Mouse (Mus musculus) heart, postnatal 0 days (tissue): Measurements from ENCODE around the gene Pmf1. TPM values are rescaled to one million over a fixed set of nuclear protein-coding genes. Genes with fewer than 3 reads are reported as not detected.
A peak's percentile ranks its signal among the peaks of the same experiment; 100 is the strongest.

Experiments
- ATAC-seq: fragments of 200-750 bp; cut with Nextera tagmentation; 2 replicates; pipeline ENCODE4 v1.8.0; 2017; ENCODE audit warnings: low read depth, moderate number of reproducible peaks, moderate library complexity; ENCODE audit not compliant: insufficient read depth
- DNase-seq: peaks from one replicate; pipeline ENCODE4 v3.0.0-alpha.2; 2016; ENCODE audit warnings: low spot score
- H3K27ac ChIP-seq: fragments of 300-500 bp; sonication (generic); 2 replicates; pipeline ENCODE4 v1.5.1; 2014; ENCODE audit warnings: low read depth, mild to moderate bottlenecking
- H3K27me3 ChIP-seq: fragments of 300-500 bp; sonication (generic); 2 replicates; pipeline ENCODE4 v1.6.1; 2014; ENCODE audit warnings: low read length, mixed read lengths; ENCODE audit not compliant: control insufficient read depth, insufficient read depth
- H3K36me3 ChIP-seq: fragments of 300-500 bp; sonication (generic); replicated peaks from 2 replicates; pipeline ENCODE4 v1.6.1; 2014; ENCODE audit warnings: low read length, mixed read lengths; ENCODE audit not compliant: control insufficient read depth, insufficient read depth
- H3K4me1 ChIP-seq: fragments of 300-500 bp; sonication (generic); 2 replicates; pipeline ENCODE4 v1.6.1; 2014; ENCODE audit warnings: antibody characterized with exemption; ENCODE audit not compliant: control insufficient read depth, insufficient read depth
- H3K4me2 ChIP-seq: fragments of 300-500 bp; sonication (generic); 2 replicates; pipeline ENCODE4 v1.6.1; 2014; ENCODE audit warnings: low read depth, mild to moderate bottlenecking, low read length, moderate library complexity
- H3K4me3 ChIP-seq: fragments of 300-500 bp; sonication (generic); 2 replicates; pipeline ENCODE4 v1.5.1; 2014; ENCODE audit warnings: low read depth, low read length
- H3K9ac ChIP-seq: fragments of 300-500 bp; sonication (generic); replicated peaks from 2 replicates; pipeline ENCODE4 v1.6.1; 2014; ENCODE audit warnings: low read depth, low read length, mixed read lengths
- H3K9me3 ChIP-seq: fragments of 300-500 bp; sonication (generic); replicated peaks from 2 replicates; pipeline ENCODE4 v1.6.1; 2016; ENCODE audit warnings: low read length; ENCODE audit not compliant: control insufficient read depth
- CTCF ChIP-seq: IDR thresholded peaks from 2 replicates; pipeline ENCODE4 v1.5.1; 2016; ENCODE audit warnings: antibody characterized with exemption, control low read depth, low read depth
- EP300 ChIP-seq: IDR thresholded peaks from 2 replicates; pipeline ENCODE4 v1.6.1; 2016; ENCODE audit warnings: antibody characterized with exemption, low read depth
- WGBS: fragments of 180-500 bp; shearing (Covaris S2); extraction: QIAGEN DNeasy Blood & Tissue Kit; methylation state at CpG from one replicate; pipeline ENCODE4 v1.1.7; 2014; 5-methylcytosine and 5-hydroxymethylcytosine counted together
- microRNA-seq: library from miRNA; unstranded; fragments of <30 nt; microRNA quantifications from one replicate; pipeline ENCODE4, GENCODE M21; 2016
- polyA plus RNA-seq: library from polyadenylated mRNA; unstranded; fragments of >200 nt; fragmentation: Nextera tagmentation; extraction: Ambion mirVana; gene quantifications from 2 replicates; pipeline ENCODE4 v1.2.1, GENCODE M21; 2015
- total RNA-seq: library from RNA; depleted of rRNA; stranded (reverse); fragments of >200 nt; gene quantifications from 2 replicates; pipeline ENCODE4 v1.2.3, GENCODE M21; 2014; ENCODE audit warnings: low replicate concordance; rRNA removed

The Pmf1 gene
- total and polyA plus RNA-seq, 2 experiments from 2014 or later: 62.9 to 116 TPM

DNA sequence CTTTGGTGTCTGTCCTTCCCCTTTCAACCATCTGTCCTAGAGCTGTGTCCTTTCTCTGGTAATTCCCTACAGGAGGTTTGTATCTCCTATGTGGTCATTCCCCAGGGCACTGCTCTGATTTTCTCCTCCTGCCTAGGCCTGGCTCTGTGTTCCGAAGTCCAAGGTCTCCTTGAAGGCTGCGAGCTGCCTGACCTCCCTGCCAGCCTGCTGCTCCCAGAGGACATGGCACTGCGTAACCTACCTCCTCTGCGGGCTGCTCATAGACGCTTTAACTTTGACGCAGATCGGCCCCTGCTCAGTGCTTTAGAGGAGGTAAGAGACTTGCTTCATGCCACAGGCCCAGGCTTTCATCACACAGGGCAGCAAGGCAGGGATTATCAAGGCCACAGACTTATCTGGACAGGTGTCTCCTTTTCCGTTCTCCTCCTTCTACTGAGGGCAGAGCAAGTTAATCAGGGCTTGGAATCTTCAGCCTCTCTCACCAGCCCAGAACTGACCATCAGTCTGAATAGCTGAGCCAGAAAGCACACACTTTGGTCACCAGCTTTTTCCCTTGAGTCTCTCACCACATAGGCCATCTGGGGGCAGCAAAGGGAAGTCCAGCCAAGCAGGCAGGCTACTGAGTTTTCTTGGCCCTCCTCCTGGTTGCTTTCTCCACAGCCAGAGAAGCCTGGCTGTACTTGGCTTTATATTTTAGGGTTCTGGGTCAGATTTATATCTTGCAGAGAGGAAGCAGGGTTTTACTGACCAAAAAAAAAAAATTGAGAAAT, 55.5 kb downstream of the Pmf1 start:
- Histone ChIP-seq H3K4me3 (no peak overlapping the region), H3K9ac (no peak overlapping the region)

DNA sequence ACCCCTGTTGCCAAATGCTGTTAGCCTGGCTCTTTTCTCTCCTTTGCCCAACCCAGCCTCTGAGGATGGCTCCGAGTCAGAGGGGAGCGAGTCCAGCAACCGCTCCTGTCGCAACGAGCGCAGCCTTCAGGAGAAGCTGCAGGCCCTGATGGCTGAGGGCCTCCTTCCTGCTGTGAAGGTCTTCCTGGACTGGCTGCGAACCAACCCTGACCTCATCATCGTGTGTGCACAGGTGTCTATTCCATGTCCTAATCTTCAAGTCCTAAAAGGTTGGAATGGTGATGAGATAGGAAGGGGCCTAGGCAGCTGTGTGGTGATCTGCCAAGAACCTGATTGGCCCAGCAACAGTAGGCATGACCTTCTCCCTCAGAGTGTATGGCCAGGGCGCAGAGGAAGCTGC, 57.2 kb downstream of the Pmf1 start:
- Histone ChIP-seq H3K4me2 (no peak overlapping the region), H3K9me3 (no peaks in the 10 kb centered on the region), H3K9ac (no peak overlapping the region), H3K27me3 (no peaks in the 10 kb centered on the region), H3K4me1 (no peaks in the 10 kb centered on the region), H3K4me3 (no peak overlapping the region), H3K27ac (no peak overlapping the region), H3K36me3 (peaks cover 100% of the 10 kb centered on the region)
- ATAC-seq: no peak
- WGBS: 83% methylated on average over 9 of the region's 9 CpGs
- TF ChIP-seq EP300 (no peak), CTCF (no peak)
- no peak for DNase-seq

More for the DNA sequence above, 55.5 kb downstream of the Pmf1 start:
- 87% methylated on average over 8 of the region's 8 CpGs for WGBS
- DNase-seq (no peak), ATAC-seq (no peak)
- Histone ChIP-seq H3K27ac (no peak overlapping the region), H3K27me3 (no peaks in the 10 kb centered on the region), H3K9me3 (no peaks in the 10 kb centered on the region), H3K4me2 (no peak overlapping the region), H3K36me3 (peaks cover 100% of the 10 kb centered on the region), H3K4me1 (no peaks in the 10 kb centered on the region)
- TF ChIP-seq EP300 (no peak), CTCF (peak; percentile 12; the same call in 1 of the 2 replicates)

DNA sequence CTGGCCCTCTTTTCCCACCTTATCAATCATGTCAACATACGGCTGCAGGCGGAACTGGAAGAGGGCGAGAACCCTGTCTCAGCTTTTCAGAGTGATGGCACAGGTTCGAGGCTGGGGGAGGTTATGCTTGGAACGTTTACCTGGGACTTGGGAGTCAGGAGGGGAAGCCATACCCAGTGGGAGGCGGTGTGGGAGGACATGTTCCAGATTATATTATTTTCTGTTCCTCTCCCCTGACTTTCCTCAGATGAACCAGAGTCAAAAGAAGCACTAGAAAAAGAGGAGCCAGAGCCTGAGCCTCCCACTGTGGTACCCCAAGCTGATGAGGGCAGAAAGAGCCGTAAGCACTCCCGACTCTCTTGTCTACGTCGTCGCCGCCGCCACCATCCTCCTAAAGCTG, 59.4 kb downstream of the Pmf1 start:
- no peaks in the 10 kb centered on the region for H3K27me3 ChIP-seq

More for the DNA sequence above, 59.4 kb downstream of the Pmf1 start:
- Histone ChIP-seq H3K9me3 (no peaks in the 10 kb centered on the region), H3K4me1 (no peaks in the 10 kb centered on the region), H3K9ac (no peak overlapping the region), H3K4me3 (no peak overlapping the region), H3K4me2 (no peak overlapping the region), H3K36me3 (peaks cover 100% of the 10 kb centered on the region), H3K27ac (no peak overlapping the region)
- WGBS: 65% methylated on average over 13 of the region's 13 CpGs
- TF ChIP-seq CTCF: no peak
- TF ChIP-seq EP300: no peak
- ATAC-seq: no peak
- DNase-seq: no peak

Small RNAs within 50 kb of the gene (microRNA-seq; reads per million reads assigned to microRNA genes)
- not detected for gene Mir7011

Other genes with a start within 250 kb of the Pmf1 start
- 0.19 TPM in 1 of 2 replicates, not detected in the other for gene Rhbg, start 155.6 kb downstream of the Pmf1 start, total RNA-seq
- gene Rhbg, start 155.6 kb downstream of the Pmf1 start, polyA plus RNA-seq: not detected in 2 replicates
- not detected in 2 replicates for gene Gm38392, start 123.1 kb downstream of the Pmf1 start, total RNA-seq
- 0.16 TPM in 1 of 2 replicates, not detected in the other for gene Gm38392, start 123.1 kb downstream of the Pmf1 start, polyA plus RNA-seq
- 21.5 and 30.3 TPM in 2 replicates for gene Tsacc, start 113.3 kb downstream of the Pmf1 start, total RNA-seq
- gene Tsacc, start 113.3 kb downstream of the Pmf1 start, polyA plus RNA-seq: 14.3 and 16.7 TPM in 2 replicates
- 187 and 208 TPM in 2 replicates for gene Cct3, start 113.2 kb downstream of the Pmf1 start, total RNA-seq
- 254 and 256 TPM in 2 replicates for gene Cct3, start 113.2 kb downstream of the Pmf1 start, polyA plus RNA-seq
- gene Glmp, start 85.3 kb downstream of the Pmf1 start, total RNA-seq: 75.1 and 156 TPM in 2 replicates
- gene Glmp, start 85.3 kb downstream of the Pmf1 start, polyA plus RNA-seq: 129 and 143 TPM in 2 replicates
- gene Tmem79, start 74.2 kb downstream of the Pmf1 start, total RNA-seq: 0.27 and 3.7 TPM in 2 replicates
- 1.3 and 1.6 TPM in 2 replicates for gene Tmem79, start 74.2 kb downstream of the Pmf1 start, polyA plus RNA-seq
- 54.3 and 60.8 TPM in 2 replicates for gene Smg5, start 74.1 kb downstream of the Pmf1 start, total RNA-seq
- 25.1 TPM in 2 replicates for gene Smg5, start 74.1 kb downstream of the Pmf1 start, polyA plus RNA-seq
- not detected in 2 replicates for gene Paqr6, start 45.7 kb downstream of the Pmf1 start, total RNA-seq
- gene Paqr6, start 45.7 kb downstream of the Pmf1 start, polyA plus RNA-seq: 1.2 and 1.7 TPM in 2 replicates
- not detected in 2 replicates for gene Bglap3, start 37.6 kb downstream of the Pmf1 start, total RNA-seq
- gene Bglap3, start 37.6 kb downstream of the Pmf1 start, polyA plus RNA-seq: not detected in 2 replicates
- not detected in 2 replicates for gene Bglap2, start 31.6 kb downstream of the Pmf1 start, total RNA-seq
- not detected in 2 replicates for gene Bglap2, start 31.6 kb downstream of the Pmf1 start, polyA plus RNA-seq
- gene Bglap, start 25.9 kb downstream of the Pmf1 start, total RNA-seq: not detected in 2 replicates
- not detected in 2 replicates for gene Bglap, start 25.9 kb downstream of the Pmf1 start, polyA plus RNA-seq
- gene Slc25a44, start 14.8 kb upstream of the Pmf1 start, total RNA-seq: 17.2 and 25.4 TPM in 2 replicates
- 9.6 and 9.7 TPM in 2 replicates for gene Slc25a44, start 14.8 kb upstream of the Pmf1 start, polyA plus RNA-seq
- 2.0 and 2.1 TPM in 2 replicates for gene Sema4a, start 50.9 kb upstream of the Pmf1 start, total RNA-seq
- 0.93 and 1.0 TPM in 2 replicates for gene Sema4a, start 50.9 kb upstream of the Pmf1 start, polyA plus RNA-seq
- 156 and 210 TPM in 2 replicates for gene Lmna, start 99.6 kb upstream of the Pmf1 start, total RNA-seq
- gene Lmna, start 99.6 kb upstream of the Pmf1 start, polyA plus RNA-seq: 109 and 122 TPM in 2 replicates
- gene Mex3a, start 122.1 kb upstream of the Pmf1 start, total RNA-seq: 6.0 and 9.7 TPM in 2 replicates
- gene Mex3a, start 122.1 kb upstream of the Pmf1 start, polyA plus RNA-seq: 2.6 and 2.7 TPM in 2 replicates
- 0.39 and 2.5 TPM in 2 replicates for gene Rab25, start 138.0 kb upstream of the Pmf1 start, total RNA-seq
- 0.16 TPM in 1 of 2 replicates, not detected in the other for gene Rab25, start 138.0 kb upstream of the Pmf1 start, polyA plus RNA-seq
- gene Lamtor2, start 142.7 kb upstream of the Pmf1 start, total RNA-seq: 3.6 and 34.6 TPM in 2 replicates
- 131 and 136 TPM in 2 replicates for gene Lamtor2, start 142.7 kb upstream of the Pmf1 start, polyA plus RNA-seq
- 74.9 and 82.4 TPM in 2 replicates for gene Ubqln4, start 143.4 kb upstream of the Pmf1 start, total RNA-seq
- 18.3 and 19.0 TPM in 2 replicates for gene Ubqln4, start 143.4 kb upstream of the Pmf1 start, polyA plus RNA-seq
- gene Ssr2, start 165.5 kb upstream of the Pmf1 start, total RNA-seq: 246 and 286 TPM in 2 replicates
- 144 and 146 TPM in 2 replicates for gene Ssr2, start 165.5 kb upstream of the Pmf1 start, polyA plus RNA-seq
- 81.1 and 146 TPM in 2 replicates for gene Arhgef2, start 195.6 kb upstream of the Pmf1 start, total RNA-seq
- 52.2 and 56.1 TPM in 2 replicates for gene Arhgef2, start 195.6 kb upstream of the Pmf1 start, polyA plus RNA-seq
- not detected in 2 replicates for gene Rxfp4, start 242.8 kb upstream of the Pmf1 start, total RNA-seq
- not detected in 2 replicates for gene Rxfp4, start 242.8 kb upstream of the Pmf1 start, polyA plus RNA-seq